Comparison of ENCODE assay signal across 19 mouse cellular contexts in the genomic region with DNA sequence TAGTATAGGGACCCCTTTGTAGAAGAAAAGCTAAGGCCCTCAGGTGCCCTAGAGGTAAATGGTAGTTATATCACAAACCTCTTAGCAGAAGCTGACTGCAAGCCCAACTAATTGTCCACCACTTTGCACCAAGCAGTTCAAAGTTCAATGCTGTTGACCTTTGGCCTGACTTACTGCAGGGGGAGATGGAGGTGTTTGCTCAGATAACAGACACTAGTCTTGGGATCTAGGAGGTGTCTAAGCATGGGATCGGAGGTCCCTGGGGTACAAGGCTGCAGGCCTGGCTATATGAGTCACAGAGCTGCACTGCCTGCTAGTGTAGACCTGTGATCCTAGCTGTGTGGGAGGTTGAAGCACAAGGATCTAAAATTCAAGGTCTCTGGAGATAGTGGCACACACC. TPM values are rescaled to one million over a fixed set of nuclear protein-coding genes. Genes with fewer than 3 reads are reported as not detected.
A peak's percentile ranks its signal among the peaks of the same experiment; 100 is the strongest.
DNase-seq lines count a peak whose midpoint lies in the region; ATAC-seq and TF ChIP-seq lines count a peak whose summit lies in the region.
"Had no signal": no experiment of that assay in that cellular context is flagged by ENCODE, and none has a peak within 500 bp of the region (broad histone marks: within the 10 kb centered on the region; RNA-seq: fewer than 3 reads in every experiment).

No protein-coding gene starts in this region.

- peak overlapping the region; percentile 16; the same call in 1 of the 2 replicates for H3K4me2 ChIP-seq in intestine, embryonic 15.5 days (replicated peaks)
- H3K4me2 ChIP-seq: embryonic facial prominence, embryonic 15.5 days; forebrain, embryonic 15.5 days; heart, embryonic 13.5 days had no signal

- WGBS in kidney, adult 2 months: 60% methylated on average over 1 of the region's 1 CpGs
- 56% methylated on average over 1 of the region's 1 CpGs for WGBS in intestine, embryonic 15.5 days

- peak; percentile 64 for ATAC-seq in intestine, embryonic 15.5 days
- ATAC-seq: forebrain, embryonic 15.5 days had no signal

- TF ChIP-seq POLR2A in kidney, adult 2 months (IDR thresholded peaks at IDR 0.05; ENCODE audit: low read depth, low read length): no peak

- H3K27ac ChIP-seq in kidney, adult 2 months (ENCODE audit: insufficient read depth, low read depth, low read length): peak overlapping the region; percentile 48; the same call in 1 of the 2 replicates
- 0 out of 2 replicates have a peak overlapping the region, but pooled peaks have one; percentile 8 for H3K27ac ChIP-seq in intestine, embryonic 15.5 days
- H3K27ac ChIP-seq: embryonic facial prominence, embryonic 15.5 days; forebrain, embryonic 15.5 days; heart, embryonic 13.5 days had no signal

- no peaks in the 10 kb centered on the region for H3K36me3 ChIP-seq in kidney, adult 2 months (ENCODE audit: control insufficient read depth, insufficient read depth, low read length)
- 0 out of 2 replicates have a peak, but pooled peaks cover 4% of the 10 kb centered on the region for H3K36me3 ChIP-seq in intestine, embryonic 15.5 days

- no peaks in the 10 kb centered on the region for H3K9me3 ChIP-seq in intestine, embryonic 15.5 days
- H3K9me3 ChIP-seq: embryonic facial prominence, embryonic 15.5 days; forebrain, embryonic 15.5 days; heart, embryonic 13.5 days had no signal

- peaks cover 3% of the 10 kb centered on the region; the same call in 1 of the 2 replicates for H3K4me1 ChIP-seq in kidney, adult 2 months (ENCODE audit: control insufficient read depth, insufficient read depth, low read length)
- peaks cover 20% of the 10 kb centered on the region for H3K4me1 ChIP-seq in intestine, embryonic 15.5 days (replicated peaks)

- H3K9ac ChIP-seq in intestine, embryonic 15.5 days: no peak overlapping the region
- H3K9ac ChIP-seq: embryonic facial prominence, embryonic 15.5 days; forebrain, embryonic 15.5 days; heart, embryonic 13.5 days had no signal

- H3K4me3 ChIP-seq in kidney, adult 2 months (ENCODE audit: insufficient read depth, low read depth, low read length): no peak overlapping the region
- H3K4me3 ChIP-seq in intestine, embryonic 15.5 days (replicated peaks): no peak overlapping the region
- H3K4me3 ChIP-seq: embryonic facial prominence, embryonic 15.5 days; erythroblast, embryonic 14.5 days; forebrain, embryonic 15.5 days; heart, embryonic 13.5 days had no signal

- DNase-seq in kidney, adult 2 months: peak; percentile 83
- no peak for DNase-seq in kidney, postnatal 10 days
- DNase-seq in kidney, adult 9 months: peak; percentile 83
- peak; percentile 85 for DNase-seq in yolk sac, embryonic 10.5 days (ENCODE audit: low spot score)
- no peak for DNase-seq in ovary, postnatal 36 days (ENCODE audit: low spot score)
- no peak for DNase-seq in adrenal gland, postnatal 36 days
- DNase-seq: adrenal gland, adult 2 months; cerebellum, adult 11 months; cerebellum, adult 8-10 months; cerebellum, postnatal 14 days; embryo, embryonic 11 days; gastrocnemius, postnatal 36 days; heart, adult 11 months; heart, postnatal 36 days had no signal

- no peaks in the 10 kb centered on the region for H3K27me3 ChIP-seq in kidney, adult 2 months (replicated peaks; ENCODE audit: control insufficient read depth, insufficient read depth, low read length)
- no peaks in the 10 kb centered on the region for H3K27me3 ChIP-seq in intestine, embryonic 15.5 days (replicated peaks)
- H3K27me3 ChIP-seq: embryonic facial prominence, embryonic 15.5 days; forebrain, embryonic 15.5 days; heart, embryonic 13.5 days had no signal

- TF ChIP-seq CTCF in kidney, adult 2 months (conservative IDR thresholded peaks at IDR 0.05; ENCODE audit: insufficient read depth, insufficient read length, low read depth, low read length): no peak

RNA-seq across cellular contexts. Expression of a gene that starts 4.4 kb away (rescaled TPM):
- polyA plus RNA-seq in kidney, adult 2 months (2012; rRNA removed): 53.2 and 60.2 TPM in 2 replicates
- 63.9 and 64.8 TPM in 2 replicates for polyA plus RNA-seq in intestine, embryonic 15.5 days (2015; fragmentation: Nextera tagmentation; extraction: Ambion mirVana)
- 10 to 100 TPM; 36.7 to 38.2 TPM for total RNA-seq in adrenal gland, postnatal 36 days (2021)

RNA-seq across cellular contexts. Expression of a gene that starts 11.1 kb away (rescaled TPM):
- polyA plus RNA-seq in kidney, adult 2 months (2012; rRNA removed): 83.0 and 86.9 TPM in 2 replicates
- polyA plus RNA-seq in intestine, embryonic 15.5 days (2015; fragmentation: Nextera tagmentation; extraction: Ambion mirVana): 117 and 120 TPM in 2 replicates
- 100 to 1,000 TPM; 103 to 167 TPM for total RNA-seq in adrenal gland, postnatal 36 days (2021)

RNA-seq across cellular contexts. Expression of a gene that starts 14.8 kb away (rescaled TPM):
- 21.6 and 25.9 TPM in 2 replicates for polyA plus RNA-seq in kidney, adult 2 months (2012; rRNA removed)
- polyA plus RNA-seq in intestine, embryonic 15.5 days (2015; fragmentation: Nextera tagmentation; extraction: Ambion mirVana): 14.3 and 15.9 TPM in 2 replicates
- total RNA-seq in adrenal gland, postnatal 36 days (2021): 10 to 100 TPM in 1 of 2 experiments, 1 to 10 TPM in 1; 8.0 to 11.5 TPM

RNA-seq across cellular contexts. Expression of a gene that starts 24.1 kb away (rescaled TPM):
- 17.3 and 18.4 TPM in 2 replicates for polyA plus RNA-seq in kidney, adult 2 months (2012; rRNA removed)
- 7.8 and 8.5 TPM in 2 replicates for polyA plus RNA-seq in intestine, embryonic 15.5 days (2015; fragmentation: Nextera tagmentation; extraction: Ambion mirVana)
- 10 to 100 TPM; 10.2 to 12.7 TPM for total RNA-seq in adrenal gland, postnatal 36 days (2021)

RNA-seq across cellular contexts. Expression of a gene that starts 31.3 kb away (rescaled TPM):
- 4.7 and 5.1 TPM in 2 replicates for polyA plus RNA-seq in kidney, adult 2 months (2012; rRNA removed)
- polyA plus RNA-seq in intestine, embryonic 15.5 days (2015; fragmentation: Nextera tagmentation; extraction: Ambion mirVana): 9.5 and 9.7 TPM in 2 replicates
- total RNA-seq in adrenal gland, postnatal 36 days (2021): 1 to 10 TPM; 7.0 TPM

Comparison
In these comparisons a context has a peak if more than half of its experiments do, and no peak if none do; other contexts are left out.
1. DNase-seq: peak in kidney, adult 2 months (single experiment), kidney, adult 9 months (single experiment) and yolk sac, embryonic 10.5 days (single experiment); none in kidney, postnatal 10 days (single experiment), ovary, postnatal 36 days (single experiment) and adrenal gland, postnatal 36 days (0 of 2).